Mouse (Mus musculus): ENCODE measurements around the gene Kifc5b. TPM values are rescaled to one million over a fixed set of nuclear protein-coding genes. Genes with fewer than 3 reads are reported as not detected.
"Not testable (repeated sequence)": the region's sequence is repeated elsewhere in the genome, so short reads cannot be mapped to it uniquely, and the experiment has no call there.

Kifc5b gene
- total RNA-seq, 4 experiments from 2014 or later: 2.8 to 4.9 (median 3.5) TPM

- no peak for DNase-seq (ENCODE audit: low spot score in 2 of 2)
Measured at GRCm38 (mm10) chr17:26918343-26918742, 1.5 kb downstream of the Kifc5b start.

GRCm38 (mm10) chr17:26919516-26919915 is 2.6 kb downstream of the Kifc5b start:
- not testable (repeated sequence) for DNase-seq (ENCODE audit: low spot score in 2 of 2)

- not testable (repeated sequence) for DNase-seq (ENCODE audit: low spot score in 2 of 2)
Measured at GRCm38 (mm10) chr17:26922368-26922767, 5.5 kb downstream of the Kifc5b start.

GRCm38 (mm10) chr17:26925414-26925813 is 8.5 kb downstream of the Kifc5b start:
- DNase-seq (ENCODE audit: low spot score in 2 of 2): not testable (repeated sequence)

- DNase-seq (ENCODE audit: low spot score in 2 of 2): peak in 1 of 2 experiments; percentile 38
Measured at GRCm38 (mm10) chr17:26931795-26932194, 14.9 kb downstream of the Kifc5b start.

GRCm38 (mm10) chr17:26932839-26933398 is 16.0 kb downstream of the Kifc5b start, which contains the start of gene Phf1:
Gene Phf1, plus strand, starts transcription at chr17:26933052.
- DNase-seq (ENCODE audit: low spot score in 2 of 2): peak; percentile 94

GRCm38 (mm10) chr17:26933419-26933818 is 16.5 kb downstream of the Kifc5b start:
- no peak for DNase-seq (ENCODE audit: low spot score in 2 of 2)

GRCm38 (mm10) chr17:26933885-26934827 is 17.3 kb downstream of the Kifc5b start:
- no peak for DNase-seq (ENCODE audit: low spot score in 2 of 2)

GRCm38 (mm10) chr17:26935027-26935426 is 18.1 kb downstream of the Kifc5b start:
- DNase-seq (ENCODE audit: low spot score in 2 of 2): no peak

GRCm38 (mm10) chr17:26936453-26936852 is 19.6 kb downstream of the Kifc5b start:
- no peak for DNase-seq (ENCODE audit: low spot score in 2 of 2)

GRCm38 (mm10) chr17:26936921-26937695 is 20.2 kb downstream of the Kifc5b start:
- no peak for DNase-seq (ENCODE audit: low spot score in 2 of 2)

- DNase-seq (ENCODE audit: low spot score in 2 of 2): no peak
Measured at GRCm38 (mm10) chr17:26937883-26938695, 21.2 kb downstream of the Kifc5b start.

GRCm38 (mm10) chr17:26938731-26939130 is 21.8 kb downstream of the Kifc5b start:
- no peak for DNase-seq (ENCODE audit: low spot score in 2 of 2)

- DNase-seq (ENCODE audit: low spot score in 2 of 2): peak; percentile 98 to 100
Measured at GRCm38 (mm10) chr17:26939178-26939972, 22.5 kb downstream of the Kifc5b start, which contains the start of gene Cuta. Gene Cuta, minus strand, starts transcription at chr17:26939569.

GRCm38 (mm10) chr17:26939973-26940300 is 23.0 kb downstream of the Kifc5b start:
- no peak for DNase-seq (ENCODE audit: low spot score in 2 of 2)

- no peak for DNase-seq (ENCODE audit: low spot score in 2 of 2)
Measured at GRCm38 (mm10) chr17:26941031-26941789, 24.3 kb downstream of the Kifc5b start, which contains the start of gene Syngap1. Gene Syngap1, plus strand, starts transcription at chr17:26941253.

- no peak for DNase-seq (ENCODE audit: low spot score in 2 of 2)
Measured at GRCm38 (mm10) chr17:26941841-26942570, 25.1 kb downstream of the Kifc5b start.

GRCm38 (mm10) chr17:26945824-26946495 is 29.1 kb downstream of the Kifc5b start:
- peak in 1 of 2 experiments; percentile 44 for DNase-seq (ENCODE audit: low spot score in 2 of 2)
